Mouse (Mus musculus): ENCODE results near the gene Leprot. TPM values are rescaled to one million over a fixed set of nuclear protein-coding genes. Genes with fewer than 3 reads are reported as not detected.

The Leprot gene
- polyA plus RNA-seq, 1 experiment from 2014 or later: 65.7 TPM

DNA sequence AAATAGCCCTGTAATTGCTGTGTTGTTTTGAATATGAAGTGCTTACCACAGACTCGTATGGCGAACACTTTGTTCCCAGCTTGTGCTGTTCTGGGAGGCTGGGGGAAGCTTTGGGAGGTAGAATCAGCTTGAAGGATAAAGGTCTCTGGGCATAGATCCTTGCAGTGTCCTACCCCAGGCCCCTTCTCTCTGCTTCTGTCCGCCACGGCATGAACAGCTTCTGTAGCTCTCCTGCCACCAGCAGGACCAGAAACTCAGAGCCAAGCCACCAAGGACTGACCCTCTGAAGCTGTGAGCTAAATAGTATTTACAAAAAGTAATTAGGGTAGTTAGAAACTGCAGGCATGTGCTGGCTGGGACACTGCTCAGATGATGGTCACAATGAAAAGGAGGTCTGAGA is 17.2 kb downstream of the Leprot start:
- no peak overlapping the region for H3K9ac ChIP-seq (replicated peaks)
- H3K4me1 ChIP-seq (replicated peaks): no peaks in the 10 kb centered on the region
- no peaks in the 10 kb centered on the region for H3K27me3 ChIP-seq
- no peak for ATAC-seq (ENCODE audit: insufficient number of reproducible peaks, insufficient read depth, low FRiP score, low TSS enrichment, low read depth)
- no peak overlapping the region for H3K4me3 ChIP-seq (replicated peaks)
- no peak overlapping the region for H3K27ac ChIP-seq
- no peak overlapping the region for H3K4me2 ChIP-seq
- peaks cover 28% of the 10 kb centered on the region for H3K36me3 ChIP-seq
- WGBS: 96% methylated on average over 4 of the region's 4 CpGs
- no peaks in the 10 kb centered on the region for H3K9me3 ChIP-seq

DNA sequence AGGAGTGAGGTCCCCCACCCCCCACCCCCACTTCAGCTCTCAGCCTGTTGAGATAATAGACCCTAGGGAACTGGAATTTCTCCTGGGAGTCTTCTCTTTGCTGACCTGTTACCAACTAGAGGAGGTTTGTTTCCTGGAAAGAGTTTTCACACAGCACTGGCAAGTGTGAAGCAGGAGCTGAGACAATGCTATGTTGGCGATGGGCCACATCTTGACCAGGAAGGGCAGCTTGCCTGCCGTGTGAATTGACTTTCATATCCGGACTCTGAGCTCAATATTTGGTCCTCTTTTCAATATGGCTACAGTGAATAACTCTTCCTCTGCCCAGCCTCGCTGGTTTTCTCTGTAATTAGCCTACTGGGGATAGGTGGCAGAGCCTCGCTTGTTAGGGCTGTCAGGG is 21.6 kb downstream of the Leprot start:
- H3K9ac ChIP-seq (replicated peaks): no peak overlapping the region
- WGBS: 62% methylated on average over 5 of the region's 5 CpGs
- no peaks in the 10 kb centered on the region for H3K4me1 ChIP-seq (replicated peaks)
- no peaks in the 10 kb centered on the region for H3K36me3 ChIP-seq
- H3K4me2 ChIP-seq: no peak overlapping the region
- H3K27ac ChIP-seq: no peak overlapping the region
- H3K27me3 ChIP-seq: no peaks in the 10 kb centered on the region
- ATAC-seq (ENCODE audit: insufficient number of reproducible peaks, insufficient read depth, low FRiP score, low TSS enrichment, low read depth): no peak
- no peaks in the 10 kb centered on the region for H3K9me3 ChIP-seq
- no peak overlapping the region for H3K4me3 ChIP-seq (replicated peaks)

DNA sequence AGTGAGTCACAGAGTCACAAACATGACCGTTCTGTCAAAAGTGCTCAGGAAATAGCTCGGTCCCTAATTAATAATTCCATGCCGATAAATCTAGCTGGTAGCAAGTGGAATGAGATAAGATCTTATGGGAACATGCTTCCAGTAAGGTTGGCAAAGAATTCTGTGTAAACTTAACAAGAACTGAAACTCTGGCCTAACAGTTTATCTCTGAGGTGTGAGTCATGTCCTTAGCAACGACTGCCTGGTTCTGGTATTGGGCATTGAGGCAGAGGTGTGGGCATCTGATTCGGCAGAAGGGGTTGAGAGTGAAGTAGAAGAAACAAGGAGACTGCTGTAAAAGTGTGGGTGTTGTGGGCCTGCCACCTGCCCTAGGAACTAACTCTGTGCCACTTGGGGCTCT is 22.3 kb downstream of the Leprot start:
- Histone ChIP-seq H3K9ac (replicated peaks) (no peak overlapping the region), H3K9me3 (no peaks in the 10 kb centered on the region), H3K4me2 (no peak overlapping the region), H3K4me3 (replicated peaks) (no peak overlapping the region), H3K27me3 (no peaks in the 10 kb centered on the region), H3K4me1 (replicated peaks) (no peaks in the 10 kb centered on the region), H3K27ac (no peak overlapping the region), H3K36me3 (no peaks in the 10 kb centered on the region)
- no peak for ATAC-seq (ENCODE audit: insufficient number of reproducible peaks, insufficient read depth, low FRiP score, low TSS enrichment, low read depth)
- WGBS: 82% methylated on average over 5 of the region's 5 CpGs

DNA sequence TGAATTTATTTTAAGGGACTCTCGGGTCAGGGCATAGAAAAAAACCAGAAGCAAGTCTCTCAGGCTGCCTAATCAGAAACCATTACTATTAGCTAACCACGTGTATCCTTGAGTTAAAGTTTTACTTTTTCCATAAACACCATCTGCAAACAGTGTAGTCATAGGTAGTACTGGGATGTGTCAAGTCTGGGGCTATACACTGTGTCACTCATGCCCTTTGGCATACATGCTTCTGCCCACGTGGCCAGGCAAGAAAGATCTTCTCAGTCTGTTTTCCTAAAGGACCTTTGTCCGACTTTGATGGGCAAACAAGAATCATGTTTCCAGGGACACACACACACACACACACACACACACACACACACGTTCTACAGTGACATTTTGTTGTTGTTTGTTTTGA is 27.3 kb downstream of the Leprot start:
- Histone ChIP-seq H3K9me3 (no peaks in the 10 kb centered on the region), H3K4me3 (replicated peaks) (no peak overlapping the region), H3K27me3 (no peaks in the 10 kb centered on the region), H3K9ac (replicated peaks) (no peak overlapping the region), H3K36me3 (no peaks in the 10 kb centered on the region), H3K27ac (no peak overlapping the region), H3K4me1 (replicated peaks) (no peaks in the 10 kb centered on the region), H3K4me2 (no peak overlapping the region)
- ATAC-seq (ENCODE audit: insufficient number of reproducible peaks, insufficient read depth, low FRiP score, low TSS enrichment, low read depth): no peak
- 78% methylated on average over 5 of the region's 5 CpGs for WGBS

DNA sequence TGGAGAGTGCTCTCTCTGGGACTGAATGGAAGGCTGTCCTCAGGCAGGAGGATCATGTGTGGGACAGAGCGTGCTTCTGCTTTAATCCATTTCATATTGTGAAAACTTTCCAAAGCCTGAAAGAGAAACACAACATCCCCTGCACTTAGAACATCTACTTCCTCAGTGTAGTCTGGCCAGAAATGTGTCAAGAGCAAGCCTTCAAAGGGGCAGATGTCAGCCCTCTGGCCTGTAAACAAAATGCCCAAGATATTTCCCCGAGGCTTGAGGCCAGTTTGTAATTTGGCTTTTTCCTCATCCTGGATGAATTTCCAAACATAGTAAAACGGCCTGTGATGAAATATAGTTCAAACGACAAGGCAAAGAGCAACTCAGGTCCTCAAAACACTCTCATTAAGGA is 28.2 kb downstream of the Leprot start:
- no peak for ATAC-seq (ENCODE audit: insufficient number of reproducible peaks, insufficient read depth, low FRiP score, low TSS enrichment, low read depth)
- Histone ChIP-seq H3K36me3 (no peaks in the 10 kb centered on the region), H3K4me3 (replicated peaks) (no peak overlapping the region), H3K9me3 (no peaks in the 10 kb centered on the region), H3K4me2 (no peak overlapping the region), H3K27me3 (no peaks in the 10 kb centered on the region), H3K27ac (no peak overlapping the region), H3K9ac (replicated peaks) (no peak overlapping the region), H3K4me1 (replicated peaks) (no peaks in the 10 kb centered on the region)
- 66% methylated on average over 4 of the region's 4 CpGs for WGBS

DNA sequence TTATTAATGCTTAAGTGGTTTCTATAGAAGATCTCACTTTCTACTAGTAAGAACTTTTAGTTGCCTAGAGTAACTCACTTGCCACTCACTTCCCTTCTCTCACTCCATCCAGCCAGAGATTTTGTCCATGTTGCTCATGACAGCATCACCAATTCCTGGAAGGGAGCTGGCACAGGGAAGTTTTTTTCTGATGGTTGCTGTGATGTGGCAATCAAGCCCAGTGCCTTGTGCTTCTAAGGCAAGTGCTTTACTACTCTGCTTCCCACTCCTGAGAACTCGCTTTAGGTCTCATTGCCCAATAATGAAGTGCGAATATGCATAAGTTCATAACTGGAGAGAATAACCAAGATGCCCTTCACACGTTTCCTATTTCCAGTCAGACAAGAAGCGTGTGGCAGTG is 35.1 kb downstream of the Leprot start:
- Histone ChIP-seq H3K9ac (replicated peaks) (no peak overlapping the region), H3K4me1 (replicated peaks) (no peaks in the 10 kb centered on the region), H3K36me3 (no peaks in the 10 kb centered on the region), H3K4me2 (no peak overlapping the region), H3K27ac (no peak overlapping the region), H3K4me3 (replicated peaks) (no peak overlapping the region), H3K27me3 (no peaks in the 10 kb centered on the region), H3K9me3 (no peaks in the 10 kb centered on the region)
- ATAC-seq (ENCODE audit: insufficient number of reproducible peaks, insufficient read depth, low FRiP score, low TSS enrichment, low read depth): no peak
- 89% methylated on average over 4 of the region's 4 CpGs for WGBS

DNA sequence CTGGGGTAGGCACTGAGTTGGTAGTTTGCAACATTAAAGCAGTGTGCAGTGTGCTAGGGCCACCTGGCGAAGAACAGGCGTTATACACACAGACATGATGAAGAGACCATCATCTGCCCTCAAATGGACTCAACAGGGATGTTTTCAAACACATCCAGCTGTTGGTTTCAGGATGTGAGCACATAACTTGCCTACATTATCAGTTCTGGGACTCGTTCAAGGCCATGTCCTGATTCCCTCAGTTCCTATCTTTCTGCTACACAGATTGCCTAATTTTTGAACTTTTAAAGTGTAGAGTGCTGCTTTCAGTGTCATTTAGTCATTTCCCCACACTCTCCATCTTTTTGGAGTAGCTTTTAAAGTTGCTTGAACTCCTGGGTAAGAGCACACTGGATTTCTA is 35.6 kb downstream of the Leprot start:
- 85% methylated on average over 3 of the region's 3 CpGs for WGBS
- no peak overlapping the region for H3K9ac ChIP-seq (replicated peaks)
- ATAC-seq (ENCODE audit: insufficient number of reproducible peaks, insufficient read depth, low FRiP score, low TSS enrichment, low read depth): no peak

DNA sequence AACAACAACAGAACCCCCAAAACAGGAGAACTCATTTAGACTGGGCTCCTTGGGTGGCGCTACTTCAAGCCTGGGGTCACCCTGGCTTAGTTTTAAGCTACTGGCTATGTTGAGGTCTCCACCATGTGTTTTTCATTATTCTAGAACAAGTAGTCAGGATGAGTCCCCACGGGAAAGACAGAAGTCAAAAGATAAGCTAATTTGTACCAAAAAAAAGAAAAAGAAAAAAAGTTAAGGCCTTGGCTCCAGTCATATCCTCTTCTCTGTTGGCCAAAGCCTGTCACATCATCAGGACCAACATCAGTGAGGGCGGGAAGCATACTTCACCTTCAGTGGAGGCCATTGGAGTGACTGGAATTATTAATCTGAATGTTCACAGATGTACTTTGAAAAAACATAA is 37.3 kb downstream of the Leprot start:
- Histone ChIP-seq H3K9me3 (no peaks in the 10 kb centered on the region), H3K4me2 (no peak overlapping the region), H3K9ac (replicated peaks) (no peak overlapping the region), H3K4me1 (replicated peaks) (no peaks in the 10 kb centered on the region), H3K36me3 (no peaks in the 10 kb centered on the region), H3K27me3 (no peaks in the 10 kb centered on the region), H3K27ac (no peak overlapping the region), H3K4me3 (replicated peaks) (no peak overlapping the region)
- 65% methylated on average over 3 of the region's 3 CpGs for WGBS
- no peak for ATAC-seq (ENCODE audit: insufficient number of reproducible peaks, insufficient read depth, low FRiP score, low TSS enrichment, low read depth)

More for the DNA sequence above, 35.6 kb downstream of the Leprot start:
- no peaks in the 10 kb centered on the region for H3K36me3 ChIP-seq
- no peak overlapping the region for H3K27ac ChIP-seq
- no peak overlapping the region for H3K4me3 ChIP-seq (replicated peaks)
- no peaks in the 10 kb centered on the region for H3K4me1 ChIP-seq (replicated peaks)
- no peaks in the 10 kb centered on the region for H3K27me3 ChIP-seq
- H3K9me3 ChIP-seq: no peaks in the 10 kb centered on the region
- no peak overlapping the region for H3K4me2 ChIP-seq

DNA sequence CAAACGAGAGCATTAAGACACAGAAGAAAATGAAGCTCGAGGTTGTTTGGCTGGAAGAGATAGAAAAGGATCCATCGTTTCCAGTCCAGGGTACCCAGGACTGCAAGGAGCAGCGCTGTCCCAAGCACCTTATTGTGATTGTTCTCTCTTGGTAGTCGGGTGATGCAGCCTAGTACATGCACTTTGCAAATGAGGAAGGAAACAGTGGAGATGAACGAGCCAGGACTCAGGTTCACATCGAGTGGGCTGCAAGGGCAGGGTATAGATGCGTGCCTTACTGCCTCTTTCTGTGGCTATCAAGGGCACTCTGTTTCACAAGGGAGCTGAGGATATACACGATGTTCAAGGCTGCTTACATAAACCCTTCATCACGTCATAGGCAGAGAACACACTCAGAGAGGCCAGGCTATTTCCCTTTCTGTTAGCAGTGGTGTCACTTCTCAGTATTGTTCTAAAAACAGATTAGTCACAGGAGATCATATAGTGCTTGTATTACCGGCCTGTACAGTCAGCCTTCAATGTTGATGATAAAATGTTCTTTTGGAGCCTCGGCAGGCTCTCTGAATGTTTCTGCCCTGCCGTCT is 38.8 kb downstream of the Leprot start:
- ATAC-seq (ENCODE audit: insufficient number of reproducible peaks, insufficient read depth, low FRiP score, low TSS enrichment, low read depth): no peak
- H3K4me3 ChIP-seq (replicated peaks): no peak overlapping the region
- no peaks in the 10 kb centered on the region for H3K27me3 ChIP-seq
- no peaks in the 10 kb centered on the region for H3K36me3 ChIP-seq
- no peak overlapping the region for H3K9ac ChIP-seq (replicated peaks)
- no peak overlapping the region for H3K4me2 ChIP-seq
- H3K4me1 ChIP-seq (replicated peaks): no peaks in the 10 kb centered on the region
- WGBS: 82% methylated on average over 13 of the region's 13 CpGs
- H3K27ac ChIP-seq: no peak overlapping the region
- no peaks in the 10 kb centered on the region for H3K9me3 ChIP-seq

DNA sequence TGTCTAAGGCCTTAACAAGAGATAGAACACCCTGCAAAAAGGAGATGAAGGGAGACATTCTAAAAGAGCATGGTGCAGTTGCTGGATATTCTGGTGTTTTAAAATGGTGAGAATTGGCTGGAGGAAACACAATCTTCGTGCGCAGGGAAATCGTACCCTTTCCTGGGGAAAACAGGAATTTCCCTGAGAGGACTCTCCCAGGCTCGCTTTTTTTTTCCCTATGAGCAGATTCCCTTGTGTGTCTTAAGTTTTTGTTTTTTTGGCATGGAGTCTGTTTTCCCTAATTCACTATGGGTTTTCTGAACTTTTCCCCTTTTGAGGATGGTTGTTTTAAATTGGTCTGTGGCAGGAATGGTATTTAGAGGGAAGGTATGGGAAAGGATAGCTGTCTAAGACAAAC is 41.7 kb downstream of the Leprot start:
- H3K36me3 ChIP-seq: no peaks in the 10 kb centered on the region
- no peaks in the 10 kb centered on the region for H3K9me3 ChIP-seq
- H3K27me3 ChIP-seq: no peaks in the 10 kb centered on the region
- no peak overlapping the region for H3K9ac ChIP-seq (replicated peaks)
- ATAC-seq (ENCODE audit: insufficient number of reproducible peaks, insufficient read depth, low FRiP score, low TSS enrichment, low read depth): no peak
- no peak overlapping the region for H3K4me2 ChIP-seq
- no peaks in the 10 kb centered on the region for H3K4me1 ChIP-seq (replicated peaks)
- H3K27ac ChIP-seq: no peak overlapping the region
- H3K4me3 ChIP-seq (replicated peaks): no peak overlapping the region
- 75% methylated on average over 4 of the region's 4 CpGs for WGBS

DNA sequence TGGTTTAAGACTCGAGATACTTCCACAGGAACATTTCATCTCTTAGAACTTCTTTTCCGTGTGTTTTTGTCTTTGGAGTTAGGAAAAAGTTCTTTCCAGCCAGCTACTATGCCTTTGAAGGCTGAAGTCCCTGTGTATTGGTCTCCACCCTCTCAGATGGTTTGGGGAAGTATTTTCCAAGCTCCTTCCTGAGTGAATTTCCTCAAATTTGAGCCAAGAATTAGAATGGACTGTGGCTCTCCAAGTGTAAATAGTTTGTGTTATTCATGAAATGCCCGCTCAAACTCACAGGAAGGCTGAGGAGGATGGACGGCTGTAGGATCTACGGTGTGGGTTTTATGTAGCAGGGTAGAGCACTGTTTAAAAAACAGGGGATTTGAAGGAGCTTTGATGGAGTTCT is 42.1 kb downstream of the Leprot start:
- no peaks in the 10 kb centered on the region for H3K27me3 ChIP-seq
- H3K9ac ChIP-seq (replicated peaks): no peak overlapping the region
- H3K27ac ChIP-seq: no peak overlapping the region
- ATAC-seq (ENCODE audit: insufficient number of reproducible peaks, insufficient read depth, low FRiP score, low TSS enrichment, low read depth): no peak
- no peak overlapping the region for H3K4me3 ChIP-seq (replicated peaks)
- 81% methylated on average over 5 of the region's 5 CpGs for WGBS
- H3K36me3 ChIP-seq: no peaks in the 10 kb centered on the region
- H3K4me2 ChIP-seq: no peak overlapping the region
- no peaks in the 10 kb centered on the region for H3K4me1 ChIP-seq (replicated peaks)
- H3K9me3 ChIP-seq: no peaks in the 10 kb centered on the region

DNA sequence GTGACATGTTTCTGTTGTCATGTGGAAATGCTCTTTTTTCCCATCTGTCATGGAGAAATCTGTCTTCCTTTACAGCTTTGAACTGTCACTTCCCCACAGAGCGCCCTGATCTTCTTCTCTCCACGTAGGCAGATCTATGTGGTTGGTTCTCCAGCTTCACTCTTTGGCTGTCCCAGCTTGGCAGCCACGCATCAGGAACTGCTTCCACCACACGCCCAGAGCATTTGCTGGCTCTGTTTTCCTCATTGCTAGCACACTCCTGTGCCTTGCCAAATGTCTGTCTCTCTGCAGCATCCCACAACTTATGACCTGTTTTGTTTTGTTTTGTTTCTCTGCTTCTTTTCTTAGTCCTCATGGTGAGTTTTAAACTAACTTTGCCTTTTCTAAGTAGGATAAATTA is 45.4 kb downstream of the Leprot start:
- Histone ChIP-seq H3K4me2 (no peak overlapping the region), H3K4me3 (replicated peaks) (no peak overlapping the region), H3K27ac (no peak overlapping the region), H3K9me3 (no peaks in the 10 kb centered on the region), H3K4me1 (replicated peaks) (no peaks in the 10 kb centered on the region), H3K36me3 (no peaks in the 10 kb centered on the region), H3K9ac (replicated peaks) (no peak overlapping the region), H3K27me3 (no peaks in the 10 kb centered on the region)
- no peak for ATAC-seq (ENCODE audit: insufficient number of reproducible peaks, insufficient read depth, low FRiP score, low TSS enrichment, low read depth)
- WGBS: 74% methylated on average over 4 of the region's 4 CpGs

All from limb, embryonic 12.5 days (tissue).